Mouse (Mus musculus): Measurements from ENCODE around the gene Sept5. TPM values are rescaled to one million over a fixed set of nuclear protein-coding genes. Genes with fewer than 3 reads are reported as not detected.

The Sept5 gene
- polyA plus RNA-seq, 1 experiment from 2014 or later = 21.4 TPM

GRCm38 (mm10) chr16:18586906-18587546 lies 42.7 kb downstream of the Sept5 start:
- peak overlapping the region; percentile 32 for H3K9ac ChIP-seq (replicated peaks; ENCODE audit: low read length)
- H3K4me3 ChIP-seq (ENCODE audit: low read length) = peak overlapping the region; percentile 47
- no peak for ATAC-seq (ENCODE audit: low FRiP score, low TSS enrichment)
- no peak overlapping the region for H3K27ac ChIP-seq (ENCODE audit: low read length)
- H3K4me2 ChIP-seq (replicated peaks; ENCODE audit: low read depth, low read length) = peak overlapping the region; percentile 65
- H3K9me3 ChIP-seq (ENCODE audit: low read length) = no peaks in the 10 kb centered on the region
- peaks cover 99% of the 10 kb centered on the region for H3K27me3 ChIP-seq (ENCODE audit: insufficient read depth, low read length)
- 2% methylated on average over 33 of the region's 62 CpGs for WGBS
- H3K4me1 ChIP-seq (ENCODE audit: insufficient read depth, low read length) = peaks cover 47% of the 10 kb centered on the region
- H3K36me3 ChIP-seq (ENCODE audit: insufficient read depth, low read length) = no peaks in the 10 kb centered on the region

- no peak overlapping the region for H3K27ac ChIP-seq (ENCODE audit: low read length)
- WGBS = 4% methylated on average over 83 of the region's 83 CpGs
- peaks cover 99% of the 10 kb centered on the region for H3K27me3 ChIP-seq (ENCODE audit: insufficient read depth, low read length)
- H3K4me2 ChIP-seq (replicated peaks; ENCODE audit: low read depth, low read length) = peak overlapping the region; percentile 65
- H3K36me3 ChIP-seq (ENCODE audit: insufficient read depth, low read length) = no peaks in the 10 kb centered on the region
- peak overlapping the region; percentile 32 for H3K9ac ChIP-seq (replicated peaks; ENCODE audit: low read length)
- peak overlapping the region; percentile 47 for H3K4me3 ChIP-seq (ENCODE audit: low read length)
- peaks cover 48% of the 10 kb centered on the region for H3K4me1 ChIP-seq (ENCODE audit: insufficient read depth, low read length)
- H3K9me3 ChIP-seq (ENCODE audit: low read length) = no peaks in the 10 kb centered on the region
- ATAC-seq (ENCODE audit: low FRiP score, low TSS enrichment) = no peak
Measured at GRCm38 (mm10) chr16:18586076-18586905, 43.5 kb downstream of the Sept5 start.

- H3K4me1 ChIP-seq (ENCODE audit: insufficient read depth, low read length) = peaks cover 45% of the 10 kb centered on the region
- WGBS = 24% methylated on average over 10 of the region's 10 CpGs
- peaks cover 99% of the 10 kb centered on the region for H3K27me3 ChIP-seq (ENCODE audit: insufficient read depth, low read length)
- no peak overlapping the region for H3K4me2 ChIP-seq (replicated peaks; ENCODE audit: low read depth, low read length)
- no peaks in the 10 kb centered on the region for H3K36me3 ChIP-seq (ENCODE audit: insufficient read depth, low read length)
- no peaks in the 10 kb centered on the region for H3K9me3 ChIP-seq (ENCODE audit: low read length)
- H3K4me3 ChIP-seq (ENCODE audit: low read length) = no peak overlapping the region
- H3K27ac ChIP-seq (ENCODE audit: low read length) = no peak overlapping the region
- no peak for ATAC-seq (ENCODE audit: low FRiP score, low TSS enrichment)
- H3K9ac ChIP-seq (replicated peaks; ENCODE audit: low read length) = no peak overlapping the region
Measured at GRCm38 (mm10) chr16:18585676-18586075, 44.1 kb downstream of the Sept5 start.

- H3K9ac ChIP-seq (replicated peaks; ENCODE audit: low read length) = no peak overlapping the region
- H3K4me1 ChIP-seq (ENCODE audit: insufficient read depth, low read length) = peaks cover 39% of the 10 kb centered on the region
- H3K9me3 ChIP-seq (ENCODE audit: low read length) = no peaks in the 10 kb centered on the region
- no peaks in the 10 kb centered on the region for H3K36me3 ChIP-seq (ENCODE audit: insufficient read depth, low read length)
- peaks cover 99% of the 10 kb centered on the region for H3K27me3 ChIP-seq (ENCODE audit: insufficient read depth, low read length)
- no peak overlapping the region for H3K4me2 ChIP-seq (replicated peaks; ENCODE audit: low read depth, low read length)
- no peak for ATAC-seq (ENCODE audit: low FRiP score, low TSS enrichment)
- no peak overlapping the region for H3K27ac ChIP-seq (ENCODE audit: low read length)
- 44% methylated on average over 10 of the region's 10 CpGs for WGBS
- H3K4me3 ChIP-seq (ENCODE audit: low read length) = no peak overlapping the region
Measured at GRCm38 (mm10) chr16:18584901-18585510, 44.7 kb downstream of the Sept5 start.

- no peaks in the 10 kb centered on the region for H3K9me3 ChIP-seq (ENCODE audit: low read length)
- no peak overlapping the region for H3K4me3 ChIP-seq (ENCODE audit: low read length)
- H3K4me2 ChIP-seq (replicated peaks; ENCODE audit: low read depth, low read length) = no peak overlapping the region
- WGBS = 33% methylated on average over 10 of the region's 10 CpGs
- no peak overlapping the region for H3K9ac ChIP-seq (replicated peaks; ENCODE audit: low read length)
- no peaks in the 10 kb centered on the region for H3K36me3 ChIP-seq (ENCODE audit: insufficient read depth, low read length)
- peaks cover 96% of the 10 kb centered on the region for H3K27me3 ChIP-seq (ENCODE audit: insufficient read depth, low read length)
- peaks cover 39% of the 10 kb centered on the region for H3K4me1 ChIP-seq (ENCODE audit: insufficient read depth, low read length)
- ATAC-seq (ENCODE audit: low FRiP score, low TSS enrichment) = no peak
- no peak overlapping the region for H3K27ac ChIP-seq (ENCODE audit: low read length)
Measured at GRCm38 (mm10) chr16:18583673-18584357, 45.9 kb downstream of the Sept5 start.

- no peak for ATAC-seq (ENCODE audit: low FRiP score, low TSS enrichment)
- peaks cover 95% of the 10 kb centered on the region for H3K27me3 ChIP-seq (ENCODE audit: insufficient read depth, low read length)
- no peak overlapping the region for H3K9ac ChIP-seq (replicated peaks; ENCODE audit: low read length)
- H3K4me3 ChIP-seq (ENCODE audit: low read length) = no peak overlapping the region
- no peak overlapping the region for H3K4me2 ChIP-seq (replicated peaks; ENCODE audit: low read depth, low read length)
- peaks cover 33% of the 10 kb centered on the region for H3K4me1 ChIP-seq (ENCODE audit: insufficient read depth, low read length)
- no peaks in the 10 kb centered on the region for H3K9me3 ChIP-seq (ENCODE audit: low read length)
- H3K27ac ChIP-seq (ENCODE audit: low read length) = no peak overlapping the region
- H3K36me3 ChIP-seq (ENCODE audit: insufficient read depth, low read length) = no peaks in the 10 kb centered on the region
- whole genome bisulfite sequencing = 30% methylated on average over 10 of the region's 10 CpGs
Measured at GRCm38 (mm10) chr16:18583169-18583568, 46.6 kb downstream of the Sept5 start.

- no peaks in the 10 kb centered on the region for H3K36me3 ChIP-seq (ENCODE audit: insufficient read depth, low read length)
- 1% methylated on average over 58 of the region's 67 CpGs for WGBS
- ATAC-seq (ENCODE audit: low FRiP score, low TSS enrichment) = no peak
- peak overlapping the region; percentile 43 for H3K4me3 ChIP-seq (ENCODE audit: low read length)
- H3K4me1 ChIP-seq (ENCODE audit: insufficient read depth, low read length) = peaks cover 27% of the 10 kb centered on the region
- H3K27me3 ChIP-seq (ENCODE audit: insufficient read depth, low read length) = peaks cover 90% of the 10 kb centered on the region
- H3K9me3 ChIP-seq (ENCODE audit: low read length) = no peaks in the 10 kb centered on the region
- H3K27ac ChIP-seq (ENCODE audit: low read length) = no peak overlapping the region
- H3K4me2 ChIP-seq (replicated peaks; ENCODE audit: low read depth, low read length) = peak overlapping the region; percentile 57
- peak overlapping the region; percentile 32; the same call in 1 of the 2 replicates for H3K9ac ChIP-seq (replicated peaks; ENCODE audit: low read length)
Measured at GRCm38 (mm10) chr16:18582426-18583148, 47.2 kb downstream of the Sept5 start.

- Histone ChIP-seq H3K36me3 (ENCODE audit: insufficient read depth, low read length) (no peaks in the 10 kb centered on the region), H3K27me3 (ENCODE audit: insufficient read depth, low read length) (peaks cover 83% of the 10 kb centered on the region), H3K4me2 (replicated peaks; ENCODE audit: low read depth, low read length) (peak overlapping the region; percentile 57), H3K9ac (replicated peaks; ENCODE audit: low read length) (peak overlapping the region; percentile 32; the same call in 1 of the 2 replicates), H3K4me3 (ENCODE audit: low read length) (peak overlapping the region; percentile 43), H3K27ac (ENCODE audit: low read length) (no peak overlapping the region), H3K4me1 (ENCODE audit: insufficient read depth, low read length) (peaks cover 24% of the 10 kb centered on the region), H3K9me3 (ENCODE audit: low read length) (no peaks in the 10 kb centered on the region)
- ATAC-seq (ENCODE audit: low FRiP score, low TSS enrichment) = no peak
- 1% methylated on average over 64 of the region's 66 CpGs for WGBS
Measured at GRCm38 (mm10) chr16:18581623-18582205, 48.0 kb downstream of the Sept5 start.

Data from kidney, embryonic 16.5 days (tissue).